Mouse (Mus musculus): ENCODE measurements around the gene Mbd3l2.
A peak's percentile ranks its signal among the peaks of the same experiment; 100 is the strongest.
"Not testable (repeated sequence)": the region's sequence is repeated elsewhere in the genome, so short reads cannot be mapped to it uniquely, and the experiment has no call there.

Mbd3l2 gene

GRCm38 (mm10) chr9:18430354-18430753 is at the start of gene Mbd3l2:
Gene Mbd3l2, plus strand, starts transcription at chr9:18430654.
- no peak for DNase-seq

- no peak for DNase-seq
These were observed 44.7 kb upstream of the Mbd3l2 start for GRCm38 (mm10) chr9:18385782-18386181.

GRCm38 (mm10) chr9:18399629-18400028 is 30.8 kb upstream of the Mbd3l2 start:
- DNase-seq: no peak

DNA sequence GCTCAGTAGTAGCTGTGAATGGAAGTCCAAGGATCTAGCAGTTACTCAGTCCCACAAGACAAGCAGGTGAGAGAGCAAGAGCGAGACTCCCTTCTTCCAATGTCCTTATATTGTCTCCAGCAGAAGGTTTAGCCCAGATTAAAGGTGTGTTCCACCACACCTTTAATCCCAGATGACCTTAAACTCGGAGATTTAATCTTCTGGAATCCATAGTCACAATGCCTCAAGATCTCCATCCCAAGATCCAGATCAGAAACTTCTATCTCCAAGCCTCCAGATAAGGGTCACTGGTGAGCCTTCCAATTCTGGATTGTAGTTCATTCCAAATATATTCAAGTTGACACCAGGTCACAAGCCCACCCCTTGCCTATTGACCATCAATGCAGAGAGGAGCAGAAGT is 27.6 kb upstream of the Mbd3l2 start, which contains the start of gene Naalad2:
TSS of gene Naalad2 (minus strand) at position 101 of the 400 bp plus-strand sequence.
- not testable (repeated sequence) for DNase-seq

GRCm38 (mm10) chr9:18404118-18404517 is 26.3 kb upstream of the Mbd3l2 start, which contains the start of gene Ubtfl1:
Gene Ubtfl1, plus strand, starts transcription at chr9:18404418.
- no peak for DNase-seq

DNA sequence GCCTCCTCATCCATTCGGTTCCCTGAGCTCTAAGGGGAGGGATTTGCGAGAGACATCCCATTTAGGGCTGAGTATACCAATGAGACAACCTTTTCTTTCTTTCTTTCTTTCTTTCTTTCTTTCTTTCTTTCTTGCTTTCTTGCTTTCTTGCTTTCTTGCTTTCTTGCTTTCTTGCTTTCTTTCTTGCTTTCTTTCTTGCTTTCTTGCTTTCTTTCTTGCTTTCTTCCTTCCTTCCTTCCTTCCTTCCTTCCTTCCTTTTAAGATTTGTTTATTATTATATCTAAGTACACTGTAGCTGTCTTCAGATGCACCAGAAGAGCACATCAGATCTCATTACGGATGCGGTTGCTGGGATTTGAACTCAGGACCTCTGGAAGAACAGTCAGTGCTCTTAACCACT is 18.1 kb upstream of the Mbd3l2 start:
- DNase-seq: not testable (repeated sequence)

GRCm38 (mm10) chr9:18431687-18432086 is 1.2 kb downstream of the Mbd3l2 start:
- peak; percentile 1 for DNase-seq

GRCm38 (mm10) chr9:18456520-18456919 is 26.1 kb downstream of the Mbd3l2 start:
- DNase-seq: no peak

DNA sequence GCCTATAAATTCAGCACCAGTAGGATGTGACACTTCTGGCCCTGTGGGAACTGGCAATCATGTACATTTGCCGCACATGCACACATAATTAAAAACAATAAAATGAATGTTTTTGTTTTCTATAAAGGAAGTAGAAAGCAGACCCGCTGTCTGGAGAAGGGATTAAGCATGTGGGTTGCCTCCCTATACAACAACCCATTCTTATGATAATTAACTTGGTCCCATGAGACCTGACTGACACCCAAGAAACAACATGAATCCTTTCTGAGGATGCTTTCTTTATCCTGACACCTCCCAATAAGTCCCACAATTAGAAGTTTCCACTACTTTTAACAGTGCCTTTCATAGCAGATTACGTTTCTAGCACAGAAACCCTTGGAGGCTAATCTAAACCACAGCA is 36.9 kb downstream of the Mbd3l2 start:
- no peak for DNase-seq

DNA sequence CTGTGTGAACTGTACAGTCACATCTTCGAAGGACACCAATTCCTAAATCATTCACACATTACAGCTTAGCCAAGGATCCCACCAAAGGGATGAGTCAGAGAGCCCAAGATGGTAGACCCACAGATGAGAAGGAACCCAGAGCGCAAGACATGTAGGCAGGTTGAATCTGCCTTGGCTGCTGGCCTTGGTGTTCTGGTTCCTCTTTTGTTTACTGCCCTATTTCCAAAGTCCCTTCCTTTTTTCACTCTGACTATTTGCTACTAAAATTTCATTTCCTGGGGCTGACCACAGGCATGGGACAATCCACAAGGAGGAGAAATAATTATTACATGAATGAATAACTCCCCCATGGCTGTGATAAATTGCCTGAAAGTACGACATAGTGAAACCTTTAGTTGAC is 37.6 kb downstream of the Mbd3l2 start:
- DNase-seq: no peak

- DNase-seq: peak; percentile 72
These were observed 43.1 kb downstream of the Mbd3l2 start for GRCm38 (mm10) chr9:18473324-18474128.

DNA sequence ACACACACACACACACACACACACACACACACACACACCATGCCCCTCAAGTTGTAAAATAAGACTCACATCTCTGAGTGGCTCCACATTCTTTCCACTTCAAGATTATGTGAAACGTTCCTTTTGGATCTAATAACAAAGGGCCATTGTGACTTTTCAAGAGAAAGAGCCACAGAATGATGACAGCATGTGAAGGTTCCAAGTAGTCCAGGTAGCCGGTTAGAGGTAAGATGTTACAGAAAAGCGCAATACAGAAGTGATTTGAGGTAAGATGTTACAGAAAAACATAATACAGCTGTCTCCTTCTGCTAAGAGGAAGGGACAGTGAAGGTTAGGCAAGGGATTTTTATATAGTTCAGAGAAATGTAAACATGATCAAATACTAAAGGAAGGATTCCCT is 47.7 kb downstream of the Mbd3l2 start, which contains the start of the genes Zfp558 and Mbd3l1:
TSS of gene Zfp558 (minus strand) at position 101 of the 400 bp plus-strand sequence.
TSS of gene Mbd3l1 (plus strand) at position 192 of the 400 bp plus-strand sequence.
- no peak for DNase-seq
